Mouse (Mus musculus) gastrocnemius, adult 2 months (tissue): ENCODE results near the gene Prickle2. TPM values are rescaled to one million over a fixed set of nuclear protein-coding genes. Genes with fewer than 3 reads are reported as not detected.

Experiments used
- DNase-seq: peaks from one replicate; pipeline ENCODE4 v3.0.0; 2022
- H3K27ac ChIP-seq: fragments of 200-600 bp; 2 replicates; pipeline ENCODE4 v1.8.1; 2022; ENCODE audit warnings: mild to moderate bottlenecking
- H3K4me3 ChIP-seq: fragments of 200-600 bp; 2 replicates; pipeline ENCODE4 v1.8.1; 2022; ENCODE audit warnings: mild to moderate bottlenecking, moderate library complexity
- CTCF ChIP-seq: fragments of 200-600 bp; IDR thresholded peaks from 2 replicates; pipeline ENCODE4 v1.8.1; 2022; ENCODE audit warnings: antibody characterized with exemption, mild to moderate bottlenecking, moderate library complexity
- intact Hi-C: fragments of 180-260 bp; cut with DNase I; formaldehyde crosslinking; loops from one replicate; pipeline ENCODE4 v1.15.1; 2025
- total RNA-seq, 2 experiments: library from RNA; stranded (reverse); gene quantifications; 2 replicates each; pipeline ENCODE4 v1.2.3; 2021

Gene Prickle2
- total RNA-seq, 2 experiments from 2014 or later, result 1.2 to 2.3 TPM

GRCm38 (mm10) chr6:92705353-92706144, 406 bp downstream of the Prickle2 start:
- TF ChIP-seq CTCF, result no peak
- DNase-seq, result no peak
- Histone ChIP-seq H3K4me3 (peak overlapping the region; percentile 83), H3K27ac (peak overlapping the region; percentile 67)
- intact Hi-C loops, result no loop called here

- peak overlapping the region; percentile 67 for H3K27ac ChIP-seq
- no peak for TF ChIP-seq CTCF
- intact Hi-C loops, result no loop called here
- DNase-seq, result peak; percentile 16
- H3K4me3 ChIP-seq, result peak overlapping the region; percentile 83
Observed at GRCm38 (mm10) chr6:92704810-92705209, 1.1 kb downstream of the Prickle2 start.

- no peak for TF ChIP-seq CTCF
- intact Hi-C loops, result no loop called here
- Histone ChIP-seq H3K27ac (no peak overlapping the region), H3K4me3 (no peak overlapping the region)
- no peak for DNase-seq
Observed at GRCm38 (mm10) chr6:92699491-92700209, 6.3 kb downstream of the Prickle2 start.

- intact Hi-C loops, result no loop called here
- no peak overlapping the region for H3K27ac ChIP-seq
- no peak for DNase-seq
- no peak for TF ChIP-seq CTCF
- no peak overlapping the region for H3K4me3 ChIP-seq
Observed at GRCm38 (mm10) chr6:92697807-92698206, 8.1 kb downstream of the Prickle2 start.

- no peak overlapping the region for H3K4me3 ChIP-seq
- intact Hi-C loops, result no loop called here
- no peak for TF ChIP-seq CTCF
- no peak for DNase-seq
- no peak overlapping the region for H3K27ac ChIP-seq
Observed at GRCm38 (mm10) chr6:92687317-92687716, 18.6 kb downstream of the Prickle2 start.

- no peak for DNase-seq
- no peak overlapping the region for H3K4me3 ChIP-seq
- TF ChIP-seq CTCF, result no peak
- intact Hi-C loops, result no loop called here
- no peak overlapping the region for H3K27ac ChIP-seq
Observed at GRCm38 (mm10) chr6:92674394-92674925, 31.5 kb downstream of the Prickle2 start.

GRCm38 (mm10) chr6:92670518-92671147, 35.3 kb downstream of the Prickle2 start:
- Histone ChIP-seq H3K27ac (no peak overlapping the region), H3K4me3 (no peak overlapping the region)
- no peak for DNase-seq
- intact Hi-C loops, result no loop called here
- no peak for TF ChIP-seq CTCF

- Histone ChIP-seq H3K4me3 (no peak overlapping the region), H3K27ac (no peak overlapping the region)
- no peak for DNase-seq
- TF ChIP-seq CTCF, result no peak
- intact Hi-C loops, result no loop called here
Observed at GRCm38 (mm10) chr6:92669623-92670022, 36.3 kb downstream of the Prickle2 start.

- DNase-seq, result no peak
- intact Hi-C loops, result no loop called here
- H3K4me3 ChIP-seq, result no peak overlapping the region
- no peak overlapping the region for H3K27ac ChIP-seq
- TF ChIP-seq CTCF, result no peak
Observed at GRCm38 (mm10) chr6:92667544-92667943, 38.4 kb downstream of the Prickle2 start.

GRCm38 (mm10) chr6:92665530-92665989, 40.4 kb downstream of the Prickle2 start:
- no peak overlapping the region; the same call in 1 of the 2 replicates for H3K27ac ChIP-seq
- peak; percentile 65 for DNase-seq

GRCm38 (mm10) chr6:92663885-92664284, 42.1 kb downstream of the Prickle2 start:
- DNase-seq, result no peak
- Histone ChIP-seq H3K4me3 (no peak overlapping the region), H3K27ac (no peak overlapping the region)
- TF ChIP-seq CTCF, result no peak
- intact Hi-C loops, result no loop called here

More at GRCm38 (mm10) chr6:92665530-92665989, 40.4 kb downstream of the Prickle2 start:
- intact Hi-C loops, result loop anchor here (1.0 kb wide), 1 partner anchor 379 kb away; no protein-coding TSS in a partner anchor
- H3K4me3 ChIP-seq, result no peak overlapping the region
- peak; percentile 74 for TF ChIP-seq CTCF

GRCm38 (mm10) chr6:92663433-92663832, 42.5 kb downstream of the Prickle2 start:
- DNase-seq, result no peak
- intact Hi-C loops, result no loop called here
- Histone ChIP-seq H3K27ac (no peak overlapping the region), H3K4me3 (no peak overlapping the region)
- no peak for TF ChIP-seq CTCF
